Mouse (Mus musculus) left cerebral cortex, adult 11 months (tissue): ENCODE measurements around the gene Gsdma.

Experiments
- DNase-seq: peaks from one replicate; pipeline ENCODE4 v3.0.0; 2022; ENCODE audit warnings: low spot score

Gsdma gene

DNA sequence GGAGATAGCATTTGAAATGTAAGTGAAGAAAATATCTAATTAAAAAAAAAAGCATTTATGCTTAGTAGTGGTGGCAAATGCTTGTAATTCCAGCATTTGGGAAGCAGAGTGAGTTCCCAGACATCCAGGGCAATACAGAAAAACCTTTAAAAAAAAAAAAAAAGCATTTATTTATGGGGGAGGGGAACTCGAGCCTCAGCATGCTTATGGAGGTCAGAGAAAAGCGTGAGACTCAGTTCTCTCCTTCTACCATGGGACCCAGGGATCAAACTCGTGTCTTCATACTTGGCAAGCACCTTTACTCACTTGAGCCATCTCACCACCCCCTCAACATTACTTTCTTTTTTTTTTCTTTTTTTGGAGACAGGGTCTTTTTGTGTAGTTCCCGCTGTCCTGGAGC is 17.0 kb downstream of the Gsdma start:
- no peak for DNase-seq

DNA sequence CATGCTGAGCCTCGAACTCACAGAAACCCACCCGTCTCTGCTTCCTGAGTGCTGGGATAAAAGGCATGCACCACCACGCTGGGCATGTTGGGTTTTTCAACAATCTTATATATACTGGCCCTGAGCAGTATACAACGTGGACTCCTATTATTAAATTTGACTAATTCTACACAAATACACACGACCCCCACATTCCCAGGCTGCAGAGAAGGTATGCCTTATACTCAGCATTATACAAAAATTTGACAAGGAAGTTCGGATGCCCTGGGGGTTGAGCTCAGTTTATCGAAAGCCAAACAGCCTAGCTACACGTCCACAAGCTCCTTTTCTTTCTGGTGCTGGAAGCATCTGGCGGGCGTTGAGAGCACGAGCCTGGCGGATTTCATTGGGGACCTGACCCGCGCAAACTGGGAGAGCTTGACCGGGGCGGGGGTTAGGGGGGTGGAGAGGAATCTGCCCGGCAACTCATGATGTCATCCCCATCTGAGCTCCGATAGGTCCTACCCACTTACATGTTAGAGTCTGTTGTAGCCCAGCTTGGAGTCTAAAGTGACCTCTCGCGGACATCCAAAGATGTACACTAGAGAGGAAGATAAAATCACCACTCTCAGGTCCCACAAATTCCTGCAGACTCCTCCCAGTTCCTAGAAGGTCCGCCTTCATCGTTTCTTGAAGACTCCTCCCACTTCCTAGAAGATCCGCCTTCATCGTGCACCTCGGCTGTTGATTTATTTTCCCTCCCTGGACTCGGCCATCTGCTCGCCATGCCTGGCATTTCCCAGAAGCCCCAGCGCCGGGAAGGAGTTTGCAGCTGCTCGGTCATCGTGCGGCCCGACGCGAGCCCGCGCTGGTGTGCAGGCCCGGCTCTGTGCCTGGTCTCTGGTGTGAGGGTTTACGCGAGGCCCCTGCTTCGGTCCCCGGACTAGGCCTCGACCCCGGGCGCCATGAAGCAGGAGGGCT is 17.9 kb downstream of the Gsdma start, which contains the start of gene Psmd3:
Gene Psmd3 (plus strand): TSS at position 769 of the 960 bp plus-strand sequence.
- DNase-seq = peak; percentile 93

DNA sequence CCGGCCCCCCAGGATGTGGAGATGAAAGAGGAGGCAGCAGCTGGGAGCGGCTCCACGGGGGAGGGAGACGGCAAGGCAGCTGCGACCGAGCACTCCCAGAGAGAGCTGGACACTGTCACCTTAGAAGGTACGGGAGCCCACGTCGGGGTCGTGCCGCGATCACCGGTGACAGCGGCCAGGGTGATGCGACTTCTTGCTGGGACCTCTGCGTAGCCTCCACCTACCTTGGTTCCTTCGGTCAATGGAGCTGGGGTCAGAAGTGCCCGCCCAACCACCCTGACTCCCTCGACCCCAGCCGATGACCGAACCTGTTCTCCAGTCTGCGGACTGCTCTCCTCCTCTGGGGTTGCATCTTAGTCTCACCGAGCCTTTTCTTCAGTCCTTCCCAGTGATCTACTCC is 18.7 kb downstream of the Gsdma start:
- no peak for DNase-seq

DNA sequence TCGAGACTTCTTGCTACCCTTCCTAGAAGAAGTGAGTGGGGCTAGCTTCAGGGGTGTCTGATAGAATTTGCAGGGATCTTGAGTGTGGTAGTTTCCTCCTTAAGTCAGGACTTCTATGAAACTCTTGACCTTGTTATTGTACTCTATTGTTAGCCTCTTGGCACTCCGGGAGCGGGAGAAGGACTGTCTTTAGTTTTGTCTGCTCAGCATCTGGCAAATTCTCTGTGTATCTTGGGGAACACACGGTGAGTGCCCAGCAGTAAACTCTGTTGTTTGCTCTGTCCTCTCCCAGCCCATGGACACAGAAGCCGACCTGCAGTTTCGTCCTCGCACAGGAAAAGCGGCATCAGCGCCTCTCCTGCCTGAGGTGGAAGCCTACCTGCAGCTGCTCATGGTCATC is 21.5 kb downstream of the Gsdma start:
- DNase-seq = no peak

DNA sequence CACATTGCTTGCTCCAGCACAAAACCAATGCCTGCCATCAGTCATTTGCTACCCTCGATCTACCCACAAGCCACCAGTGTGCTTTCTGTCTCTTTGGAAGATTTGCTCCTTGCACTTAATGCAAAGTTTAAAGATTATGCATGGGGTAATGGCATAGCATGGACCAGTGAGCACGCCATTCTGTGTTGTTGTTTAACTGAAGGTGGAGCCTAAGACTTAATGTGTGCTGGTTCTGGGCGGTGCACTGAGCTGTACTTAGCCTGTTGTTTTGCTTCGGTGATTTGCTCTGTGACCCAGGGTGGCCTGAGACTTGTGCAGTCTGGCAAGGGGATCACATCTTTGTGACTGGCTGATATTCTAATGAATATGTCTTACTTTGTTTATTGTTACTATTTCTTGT is 22.8 kb downstream of the Gsdma start:
- DNase-seq = no peak

DNA sequence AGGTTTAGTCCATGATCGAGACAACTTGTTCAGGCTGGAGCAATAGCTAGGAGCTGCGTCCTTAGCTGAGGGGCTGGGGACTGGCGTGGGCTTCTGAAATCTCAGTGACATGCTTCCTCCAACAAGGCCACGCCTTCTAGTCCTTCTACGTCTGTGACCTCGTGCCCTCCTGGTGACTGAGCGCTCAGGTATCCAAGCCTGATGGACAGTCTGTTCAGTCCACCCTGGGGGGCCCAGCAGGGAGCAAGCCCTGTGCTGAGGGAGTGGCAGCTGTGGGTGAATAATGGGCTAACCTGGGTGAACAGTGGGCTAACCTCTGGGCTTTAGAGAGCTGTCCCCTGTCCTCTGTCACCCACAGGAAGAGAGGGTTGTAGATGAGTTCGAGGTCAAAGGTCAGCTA is 23.9 kb downstream of the Gsdma start:
- DNase-seq = no peak

DNA sequence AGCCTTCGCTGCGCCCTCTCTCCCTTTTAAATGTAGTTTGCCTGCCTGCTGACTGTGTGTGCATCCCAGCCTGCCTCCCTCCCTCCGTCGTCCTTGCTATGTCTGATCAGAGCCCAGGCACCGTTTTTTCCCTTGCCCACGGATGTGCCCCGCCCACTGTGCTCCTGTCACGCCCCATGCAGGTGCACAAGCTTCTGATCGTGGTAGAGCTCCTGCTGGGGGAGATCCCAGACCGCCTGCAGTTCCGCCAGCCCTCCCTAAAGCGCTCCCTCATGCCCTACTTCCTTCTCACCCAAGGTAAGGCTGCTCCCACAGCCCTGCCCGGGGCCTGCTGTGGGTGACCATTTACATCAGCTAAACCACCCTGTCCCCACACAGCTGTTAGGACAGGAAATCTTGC is 29.1 kb downstream of the Gsdma start:
- no peak for DNase-seq

DNA sequence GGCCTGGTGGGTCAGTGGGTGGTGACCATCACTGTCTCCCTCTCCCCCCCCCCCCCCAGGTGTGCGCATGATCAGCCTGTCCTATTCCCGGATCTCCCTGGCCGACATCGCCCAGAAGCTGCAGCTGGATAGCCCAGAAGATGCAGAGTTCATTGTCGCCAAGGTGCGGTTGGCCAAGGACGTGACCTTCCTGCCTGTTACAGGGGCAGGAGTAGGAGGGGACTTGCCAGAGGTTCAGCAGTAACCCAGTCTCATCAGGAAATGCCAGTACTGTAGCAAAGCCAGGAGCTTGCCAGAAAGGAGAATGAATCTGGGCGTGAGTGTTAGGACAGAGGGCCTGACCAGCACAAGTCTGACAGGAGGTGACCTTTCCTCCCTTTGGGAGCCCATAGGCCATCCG is 29.6 kb downstream of the Gsdma start:
- no peak for DNase-seq

DNA sequence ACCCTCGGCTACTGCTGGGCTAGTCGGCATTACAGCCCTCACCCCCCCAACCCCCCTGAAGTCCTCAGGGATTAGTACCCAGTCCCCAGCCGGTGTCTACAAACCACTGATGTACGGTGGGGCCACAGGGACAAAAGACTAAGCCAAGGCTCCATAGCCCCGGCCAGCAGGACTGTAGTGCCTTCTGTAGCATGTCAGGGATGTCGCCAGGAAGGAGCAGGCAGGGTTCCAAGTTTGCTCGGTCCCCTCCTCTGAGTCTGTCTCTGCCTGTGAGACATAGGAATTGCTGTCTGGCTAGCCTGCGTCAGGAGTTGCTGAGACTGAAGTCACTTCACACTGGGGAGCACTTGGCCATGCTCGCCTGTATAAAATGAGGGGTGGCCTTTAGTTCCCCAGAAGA is 30.1 kb downstream of the Gsdma start:
- DNase-seq = no peak

DNA sequence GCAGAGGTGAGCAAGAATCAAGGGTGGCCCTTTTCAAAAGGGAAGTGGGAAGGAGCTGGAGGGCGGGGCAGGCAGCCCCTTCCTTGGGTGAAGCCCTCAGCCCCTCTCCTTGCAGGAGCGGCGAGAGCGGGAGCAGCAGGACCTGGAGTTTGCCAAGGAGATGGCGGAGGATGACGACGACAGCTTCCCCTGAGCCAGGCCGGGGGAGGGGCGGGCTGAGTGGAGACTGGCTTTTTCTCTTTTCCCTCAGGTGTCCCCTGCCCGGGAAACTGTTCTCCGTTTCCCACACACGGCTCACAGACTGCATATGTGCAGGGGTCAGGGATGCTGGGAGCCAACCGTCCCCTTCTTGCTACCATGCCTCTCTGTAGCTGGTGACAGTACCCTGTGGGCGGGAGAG is 31.3 kb downstream of the Gsdma start:
- no peak for DNase-seq

DNA sequence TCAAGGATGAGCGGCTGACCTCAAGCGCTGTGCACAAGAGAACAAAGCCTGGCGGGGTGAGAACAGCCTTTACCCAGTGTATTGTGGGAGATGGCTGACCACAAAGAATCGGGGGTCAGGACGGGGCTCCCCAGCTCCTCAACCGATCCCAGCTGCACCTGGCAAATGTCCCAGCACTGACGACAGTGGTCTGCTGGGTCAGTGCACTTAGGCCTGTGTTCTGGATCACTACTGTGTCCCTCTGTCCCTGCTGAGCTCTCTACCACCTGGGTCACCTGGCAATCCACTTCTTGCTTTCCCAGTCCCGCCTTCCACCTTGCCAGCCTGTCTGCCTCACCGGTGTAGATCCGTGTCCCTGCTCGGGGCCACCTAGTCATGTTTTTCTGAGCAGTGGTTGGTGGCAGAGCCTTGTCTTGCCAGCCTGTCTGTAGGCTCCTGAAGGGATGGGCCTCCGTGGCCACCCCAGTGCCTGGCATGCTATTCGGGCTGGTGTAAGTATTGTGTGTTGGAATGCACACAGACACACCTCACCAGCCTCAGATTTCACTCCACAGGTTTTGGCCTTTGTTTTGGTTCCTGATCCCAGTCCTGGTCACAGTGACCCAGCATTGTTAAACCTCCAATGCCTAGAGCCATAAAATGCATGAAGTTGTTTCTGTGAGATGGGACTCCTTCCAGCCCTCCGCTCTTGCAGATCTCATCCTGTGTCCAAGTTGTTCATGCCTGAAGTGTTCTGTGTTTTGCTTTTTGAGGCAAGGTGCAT is 32.5 kb downstream of the Gsdma start:
- DNase-seq = no peak

DNA sequence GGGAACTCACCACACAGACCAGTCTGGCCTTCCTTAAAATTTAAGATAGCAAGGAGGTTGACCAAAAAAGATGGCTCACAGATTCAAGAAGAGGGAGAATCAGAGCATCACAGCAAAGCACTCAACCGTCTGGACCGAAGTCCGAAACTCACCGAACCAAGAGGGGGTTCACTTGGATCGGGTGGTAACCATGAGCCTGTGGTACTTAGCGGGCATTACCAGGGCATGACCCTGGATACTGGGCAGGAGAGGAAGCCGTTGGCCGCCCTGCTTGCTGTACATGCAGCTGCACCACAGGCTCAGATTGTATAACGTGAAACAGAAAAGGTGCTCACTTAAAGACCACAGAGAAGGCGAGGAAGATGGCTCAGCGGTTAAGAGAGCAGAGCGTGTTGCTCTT is 33.1 kb downstream of the Gsdma start:
- DNase-seq = no peak

DNA sequence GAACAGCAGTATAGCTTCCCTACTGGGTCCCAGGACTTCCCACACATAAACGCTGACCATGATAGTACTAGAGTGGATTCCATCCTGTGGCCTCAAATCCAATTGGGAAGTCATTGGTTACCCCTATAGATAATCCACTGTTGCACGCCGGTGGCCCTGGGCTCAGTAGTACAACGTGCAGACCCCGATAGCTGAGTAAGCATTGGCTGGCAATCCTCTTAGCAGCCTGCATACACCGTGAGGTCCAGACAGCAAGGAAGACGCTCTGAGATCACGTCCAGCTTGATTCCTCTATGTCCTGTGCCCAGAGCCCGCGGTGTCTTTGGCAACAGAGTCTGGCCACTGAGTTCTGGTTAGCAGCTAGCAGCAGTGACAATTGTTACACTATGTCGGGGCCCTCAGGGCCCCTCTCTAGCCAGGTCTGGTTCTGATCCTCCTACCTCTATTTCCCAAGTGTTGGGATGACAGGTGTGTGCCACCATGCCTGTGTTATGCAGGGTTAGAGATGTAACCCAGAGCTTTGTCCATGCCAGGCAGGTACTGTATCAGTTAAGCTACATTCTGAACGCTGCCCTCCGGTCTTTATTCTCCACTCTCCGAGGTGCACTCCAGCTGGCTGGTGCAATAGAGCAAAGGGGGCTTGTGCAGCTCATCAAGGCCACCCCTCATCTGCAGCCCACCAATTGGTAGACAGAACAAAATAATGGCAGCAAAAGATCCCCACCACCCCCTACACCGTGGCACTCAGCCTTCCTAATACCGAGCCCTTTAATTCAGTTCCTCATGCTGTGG is 34.9 kb downstream of the Gsdma start:
- DNase-seq = no peak

DNA sequence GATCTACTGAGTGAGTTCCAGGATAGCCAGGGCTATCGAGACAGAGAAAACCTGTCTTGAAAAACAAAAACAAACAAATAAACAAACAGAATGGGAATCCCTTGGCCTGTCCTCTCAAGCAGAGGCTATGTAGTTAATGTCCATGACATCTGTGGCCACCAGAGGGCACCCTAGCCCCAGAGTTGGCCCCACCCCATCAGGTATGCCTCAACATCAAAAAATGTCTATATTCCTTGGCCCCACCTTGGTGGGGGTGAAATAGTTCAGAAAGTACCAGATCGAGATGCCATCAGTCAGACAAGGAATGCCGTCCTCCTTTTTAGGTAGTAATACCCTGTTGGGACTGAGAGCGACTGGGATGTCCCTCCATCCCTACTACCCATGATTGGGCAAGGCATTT is 35.8 kb downstream of the Gsdma start:
- DNase-seq = peak; percentile 63

DNA sequence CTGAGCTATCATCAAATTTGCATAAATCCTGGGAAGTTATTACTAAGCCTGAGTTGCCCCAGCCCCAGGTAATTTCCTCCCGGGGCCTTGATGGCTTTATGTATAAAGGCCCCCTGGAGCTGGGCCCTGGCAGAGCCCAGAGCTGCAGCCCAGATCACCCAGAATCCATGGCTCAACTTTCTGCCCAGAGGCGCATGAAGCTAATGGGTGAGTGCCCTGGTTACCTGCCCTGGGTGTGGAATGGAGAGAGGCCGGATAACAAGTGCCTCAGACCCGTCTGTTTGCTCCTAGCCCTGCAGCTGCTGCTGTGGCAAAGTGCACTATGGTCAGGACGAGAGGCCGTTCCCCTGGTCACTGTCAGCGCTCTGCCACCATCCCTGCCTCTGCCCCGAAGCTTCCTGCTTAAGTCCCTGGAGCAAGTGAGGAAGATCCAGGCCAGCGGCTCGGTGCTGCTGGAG is 37.1 kb downstream of the Gsdma start, which contains the start of gene Csf3:
Gene Csf3 (plus strand): TSS at position 51 of the 458 bp plus-strand sequence.
- DNase-seq = no peak

DNA sequence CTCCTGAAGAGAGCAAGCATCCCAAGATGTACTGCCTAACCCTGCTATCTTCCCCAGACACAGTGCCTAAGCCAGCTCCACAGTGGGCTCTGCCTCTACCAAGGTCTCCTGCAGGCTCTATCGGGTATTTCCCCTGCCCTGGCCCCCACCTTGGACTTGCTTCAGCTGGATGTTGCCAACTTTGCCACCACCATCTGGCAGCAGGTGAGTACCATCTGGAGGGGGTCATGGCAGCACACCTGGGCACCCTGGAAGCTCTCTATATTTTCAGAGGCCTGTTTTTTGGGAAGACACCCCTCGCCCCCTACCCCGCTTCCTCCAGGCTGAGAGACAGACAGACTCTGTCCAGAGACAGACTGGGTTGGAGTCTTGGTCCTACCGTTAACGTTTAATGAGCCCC is 38.2 kb downstream of the Gsdma start:
- no peak for DNase-seq

DNA sequence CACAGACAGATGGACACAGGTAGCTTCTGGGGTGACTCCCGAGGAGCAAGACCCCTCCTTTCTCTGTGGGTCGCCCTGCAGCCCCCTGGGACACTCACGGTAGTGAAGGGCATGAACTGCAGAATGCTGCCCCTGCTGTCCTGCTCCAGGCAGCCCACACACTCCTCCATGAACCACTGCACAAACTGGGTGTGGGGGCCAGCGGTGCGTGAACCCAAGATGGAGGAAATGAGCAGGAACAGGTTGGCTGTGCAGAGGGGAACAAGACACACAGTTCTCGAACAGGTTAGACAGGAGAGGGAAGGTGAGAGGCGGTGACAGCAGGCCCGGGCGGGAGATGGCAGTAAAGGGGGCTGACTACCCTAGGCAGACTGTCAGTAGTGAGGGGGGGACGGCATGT is 40.9 kb downstream of the Gsdma start:
- no peak for DNase-seq

DNA sequence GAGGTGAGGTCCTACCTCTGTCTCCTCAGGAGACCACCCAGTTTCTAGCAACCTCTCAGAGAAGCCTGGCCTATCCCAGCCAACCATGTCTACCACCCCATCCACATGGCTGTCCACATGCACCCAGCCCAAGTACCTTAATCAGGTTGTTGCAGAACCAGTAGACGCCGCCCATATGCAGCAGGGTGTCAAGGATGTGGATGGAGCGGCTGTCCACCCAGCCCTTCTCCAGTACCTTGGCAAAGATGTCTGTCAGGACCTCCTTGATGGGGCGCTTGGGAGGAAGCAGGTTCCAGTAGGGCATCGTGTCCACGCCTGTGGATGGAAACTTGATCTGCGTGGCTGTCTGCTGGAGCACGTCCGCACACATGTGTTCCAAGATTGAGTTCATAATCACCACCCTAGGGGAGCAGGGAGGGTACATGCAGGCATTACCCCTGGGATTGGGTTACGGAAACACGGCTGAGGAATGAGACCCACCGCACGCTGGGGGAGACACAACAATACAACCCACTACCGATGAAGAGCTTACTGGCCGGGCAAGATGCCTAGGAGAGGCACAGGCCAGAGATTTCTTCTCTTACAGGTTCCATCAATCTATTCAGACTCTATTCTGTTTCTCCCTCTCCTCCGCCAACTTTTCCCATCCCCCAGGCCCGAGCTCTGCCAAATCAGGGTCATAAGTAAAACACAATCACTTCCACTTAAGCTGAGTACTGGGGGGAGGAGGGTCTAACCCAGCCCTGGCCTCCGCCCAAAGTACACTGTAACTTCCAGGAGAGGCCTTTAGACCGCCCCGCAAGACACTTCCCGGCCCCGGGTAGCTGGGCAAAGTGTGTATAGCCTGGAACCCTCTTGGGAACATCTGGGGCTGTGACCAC is 43.5 kb downstream of the Gsdma start:
- no peak for DNase-seq

DNA sequence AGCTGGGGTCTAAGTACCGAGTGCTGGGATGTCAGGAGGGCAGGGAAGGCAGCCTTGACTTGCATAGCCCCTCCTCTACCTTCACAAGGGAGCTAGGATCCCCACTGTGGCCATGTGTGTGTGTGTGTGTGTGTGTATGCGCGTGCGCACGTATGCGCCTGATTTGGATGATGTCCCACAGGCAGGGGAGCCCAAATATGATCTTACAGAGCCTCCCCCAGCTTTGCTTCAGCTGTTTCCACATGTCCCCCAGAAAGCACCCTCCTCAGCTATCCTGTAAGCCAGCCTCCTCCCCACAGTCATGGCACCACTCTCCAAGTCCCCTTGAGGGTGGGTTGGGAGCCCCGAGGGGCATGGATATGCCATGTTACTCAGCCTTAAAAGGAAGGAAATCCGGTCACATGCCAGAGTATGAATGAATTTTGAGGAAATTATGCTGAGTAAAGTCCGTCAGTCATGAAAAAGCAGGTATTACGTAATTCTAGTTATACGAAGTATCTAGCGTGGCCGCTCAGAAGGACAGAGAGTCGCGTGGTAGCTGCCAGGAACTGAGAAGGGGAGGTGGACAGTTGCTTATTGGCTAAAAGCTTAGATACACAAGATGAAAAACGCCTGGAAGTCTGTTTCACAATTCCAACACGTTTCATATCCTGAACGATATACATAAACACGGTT is 44.3 kb downstream of the Gsdma start:
- DNase-seq = no peak

DNA sequence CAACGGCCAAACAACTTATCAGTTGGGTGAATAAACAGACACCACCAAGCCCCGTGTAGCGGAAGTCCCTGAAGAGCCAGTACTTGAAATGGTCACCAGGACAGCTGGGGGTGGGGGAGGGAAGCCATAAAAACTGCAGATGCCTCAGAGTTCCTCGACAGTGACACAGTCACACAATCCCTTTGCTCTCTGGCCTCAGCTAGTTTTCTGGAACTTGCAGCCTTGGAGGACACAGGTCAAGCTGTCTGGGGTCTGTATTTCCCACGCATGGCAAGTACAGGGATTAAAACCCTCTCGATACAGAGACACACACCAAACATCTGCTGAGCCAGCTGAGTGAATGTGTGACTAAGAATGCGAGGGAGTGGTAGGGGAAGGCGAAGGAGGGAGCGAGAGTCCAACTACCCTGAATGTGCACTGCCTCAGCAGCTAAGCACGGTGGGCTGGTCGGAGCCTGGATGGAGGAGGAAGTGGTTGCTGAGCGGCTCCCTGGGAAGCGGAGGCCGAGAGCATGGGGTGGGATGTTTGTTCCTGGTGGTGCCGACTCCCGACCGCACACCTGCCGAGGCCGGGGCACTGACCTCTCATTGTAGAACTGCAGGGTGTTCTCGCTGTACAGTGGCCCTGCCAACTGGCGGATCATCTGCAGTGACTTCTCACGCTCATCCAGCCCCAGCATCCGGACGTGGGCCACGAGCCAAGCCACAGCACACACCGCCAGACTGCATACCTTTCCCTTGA is 45.0 kb downstream of the Gsdma start:
- DNase-seq = no peak
